ENCODE assay signal across 19 mouse cellular contexts in genomic region chr9:45247536-45247935, GRCm38 (mm10). TPM values are rescaled to one million over a fixed set of nuclear protein-coding genes. Genes with fewer than 3 reads are reported as not detected.
DNase-seq lines count a peak whose midpoint lies in the region; ATAC-seq and TF ChIP-seq lines count a peak whose summit lies in the region.
"Had no signal": no experiment of that assay in that cellular context is flagged by ENCODE, and none has a peak within 500 bp of the region (broad histone marks: within the 10 kb centered on the region; RNA-seq: fewer than 3 reads in every experiment).

No protein-coding gene starts in this region.

- H3K4me3 ChIP-seq in cerebellum, adult 2 months (replicated peaks; ENCODE audit: insufficient read depth, low read depth, low read length): no peak overlapping the region
- H3K4me3 ChIP-seq: embryonic facial prominence, embryonic 12.5 days; forebrain, embryonic 10.5 days; heart, embryonic 15.5 days; limb, embryonic 10.5 days; midbrain, embryonic 13.5 days had no signal

- TF ChIP-seq POLR2A in cerebellum, adult 2 months (IDR thresholded peaks at IDR 0.05; ENCODE audit: borderline replicate concordance, insufficient read depth, low read length): no peak

- peak; percentile 34 for DNase-seq in lung, postnatal 25 days (ENCODE audit: low spot score)
- no peak for DNase-seq in lung, postnatal 4 days
- DNase-seq in CD4-positive helper T cell, adult 2 months (ENCODE audit: low read depth, low spot score): peak; percentile 78
- peak; percentile 51 for DNase-seq in T-cell, adult 2 months (ENCODE audit: low spot score)
- no peak for DNase-seq in adrenal gland, adult 8-10 months
- no peak for DNase-seq in cerebellum, adult 2 months
- no peak for DNase-seq in kidney, adult 18-20 months
- DNase-seq: cerebellum, adult 9-11 months; lung, adult 18-20 months had no signal

- no peak for TF ChIP-seq CTCF in cerebellum, adult 2 months (IDR thresholded peaks at IDR 0.05; ENCODE audit: borderline replicate concordance, insufficient read depth, low read depth, low read length)

- no peaks in the 10 kb centered on the region for H3K27me3 ChIP-seq in cerebellum, adult 2 months (ENCODE audit: control insufficient read depth, insufficient read depth, low read length)
- H3K27me3 ChIP-seq: embryonic facial prominence, embryonic 12.5 days; heart, embryonic 15.5 days; midbrain, embryonic 13.5 days had no signal

- H3K4me1 ChIP-seq in cerebellum, adult 2 months (ENCODE audit: control insufficient read depth, insufficient read depth, low read length): no peaks in the 10 kb centered on the region
- H3K4me1 ChIP-seq: embryonic facial prominence, embryonic 12.5 days; forebrain, embryonic 10.5 days; limb, embryonic 10.5 days; midbrain, embryonic 13.5 days had no signal

- no peak overlapping the region for H3K27ac ChIP-seq in cerebellum, adult 2 months (ENCODE audit: insufficient read depth, low read length)
- H3K27ac ChIP-seq: embryonic facial prominence, embryonic 12.5 days; forebrain, embryonic 10.5 days; heart, embryonic 15.5 days; hindbrain, embryonic 14.5 days; limb, embryonic 10.5 days; midbrain, embryonic 13.5 days had no signal

- WGBS in cerebellum, adult 2 months: 81% methylated on average over 2 of the region's 2 CpGs

- ATAC-seq in monocyte, adult 5-6 weeks (replicated peaks; ENCODE audit: insufficient number of reproducible peaks, low FRiP score, low TSS enrichment, poor library complexity, severe bottlenecking): peak; percentile 55
- ATAC-seq: midbrain, embryonic 13.5 days had no signal

RNA-seq across cellular contexts. Expression of gene Il10ra, which starts 21.4 kb away (rescaled TPM):
- total RNA-seq in monocyte, adult 5-6 weeks (2017): 358 to 411 TPM (median 369 TPM) in 3 replicates
- 1 to 10 TPM; 4.3 to 5.5 (median 5.3) TPM for total RNA-seq in adrenal gland, adult 8-10 months (2022)
- polyA plus RNA-seq in cerebellum, adult 2 months (2012; rRNA removed): 4.5 and 6.0 TPM in 2 replicates
- total RNA-seq: MEL had no signal

RNA-seq across cellular contexts. Expression of gene Tmprss4, which starts 43.6 kb away (rescaled TPM):
- not detected in 3 replicates for total RNA-seq in monocyte, adult 5-6 weeks (2017)
- total RNA-seq in adrenal gland, adult 8-10 months (2022): not detected
- polyA plus RNA-seq in cerebellum, adult 2 months (2012; rRNA removed): 0.11 and 0.34 TPM in 2 replicates
- total RNA-seq: layer of hippocampus, postnatal 14 days; MEL had no signal
- polyA plus RNA-seq: hindbrain, embryonic 14.5 days; midbrain, embryonic 13.5 days; neural tube, embryonic 14.5 days had no signal

Comparison
In these comparisons a context has a peak if more than half of its experiments do, and no peak if none do; other contexts are left out.
1. DNase-seq: peak in lung, postnatal 25 days (single experiment), CD4-positive helper T cell, adult 2 months (single experiment) and T-cell, adult 2 months (single experiment); none in lung, postnatal 4 days (0 of 2), adrenal gland, adult 8-10 months (single experiment), cerebellum, adult 2 months (0 of 2) and kidney, adult 18-20 months (single experiment).
2. RNA of gene Il10ra, which starts 21.4 kb away (total RNA-seq): 358 to 411 TPM in monocyte, adult 5-6 weeks; 4.3 to 5.5 TPM in adrenal gland, adult 8-10 months; every median in the first group is over 10 times any median in the second.